Comparison of ENCODE assay signal across 11 mouse cellular contexts in genomic region chr19:10719751-10720150, GRCm38 (mm10). TPM values are rescaled to one million over a fixed set of nuclear protein-coding genes. Genes with fewer than 3 reads are reported as not detected.
DNase-seq lines count a peak whose midpoint lies in the region; ATAC-seq and TF ChIP-seq lines count a peak whose summit lies in the region.
"Had no signal": no experiment of that assay in that cellular context is flagged by ENCODE, and none has a peak within 500 bp of the region (broad histone marks: within the 10 kb centered on the region; RNA-seq: fewer than 3 reads in every experiment).

No protein-coding gene starts in this region.

- no peak for TF ChIP-seq POLR2A in lung, adult 2 months (IDR thresholded peaks at IDR 0.05; ENCODE audit: borderline replicate concordance, extremely low read depth, low read depth, low read length)

- ATAC-seq in lung, embryonic 14.5 days (ENCODE audit: insufficient read depth): no peak
- no peak for ATAC-seq in hindbrain, postnatal 0 days

- no peak overlapping the region for H3K9ac ChIP-seq in lung, embryonic 14.5 days
- no peak overlapping the region for H3K9ac ChIP-seq in hindbrain, postnatal 0 days (replicated peaks; ENCODE audit: low read length)

- no peak for TF ChIP-seq CTCF in lung, embryonic 14.5 days (IDR thresholded peaks at IDR 0.05; ENCODE audit: low read depth)
- TF ChIP-seq CTCF in lung, adult 2 months (IDR thresholded peaks at IDR 0.05; ENCODE audit: insufficient read depth, low read length): no peak
- no peak for TF ChIP-seq CTCF in hindbrain, postnatal 0 days (IDR thresholded peaks at IDR 0.05; ENCODE audit: low read depth)

- H3K27me3 ChIP-seq in lung, embryonic 14.5 days (ENCODE audit: insufficient read depth, low read length): no peaks in the 10 kb centered on the region
- no peaks in the 10 kb centered on the region for H3K27me3 ChIP-seq in hindbrain, postnatal 0 days (ENCODE audit: insufficient read depth, low read length)

- no peak overlapping the region for H3K4me3 ChIP-seq in lung, embryonic 14.5 days (ENCODE audit: low read depth, low read length)
- H3K4me3 ChIP-seq in lung, adult 2 months (replicated peaks; ENCODE audit: extremely low read depth, low read depth, low read length): no peak overlapping the region
- H3K4me3 ChIP-seq in hindbrain, postnatal 0 days (ENCODE audit: low read length): no peak overlapping the region

- DNase-seq in adrenal gland, postnatal 14 days: peak; percentile 35
- DNase-seq in adrenal gland, adult 8-10 months: no peak
- peak; percentile 47 for DNase-seq in lung, embryonic 14.5 days
- no peak for DNase-seq in lung, adult 2 months
- DNase-seq in hindbrain, postnatal 0 days (ENCODE audit: low spot score): peak; percentile 67
- DNase-seq in retina, postnatal 1 day: peak; percentile 67
- no peak for DNase-seq in adrenal gland, adult 18-20 months (ENCODE audit: low spot score in 2 of 2)
- no peak for DNase-seq in adrenal gland, postnatal 25 days
- DNase-seq: kidney, postnatal 10 days; spleen, adult 18-20 months had no signal

- no peak overlapping the region for H3K27ac ChIP-seq in lung, embryonic 14.5 days (ENCODE audit: low read depth)
- H3K27ac ChIP-seq in hindbrain, postnatal 0 days: no peak overlapping the region

- WGBS in lung, embryonic 14.5 days: 13% methylated on average over 2 of the region's 2 CpGs
- 79% methylated on average over 2 of the region's 2 CpGs for WGBS in lung, adult 2 months
- 21% methylated on average over 2 of the region's 2 CpGs for WGBS in hindbrain, postnatal 0 days

- H3K4me2 ChIP-seq in lung, embryonic 14.5 days: 0 out of 2 replicates have a peak overlapping the region, but pooled peaks have one; percentile 4
- no peak overlapping the region for H3K4me2 ChIP-seq in hindbrain, postnatal 0 days (ENCODE audit: low read depth, low read length)

- peaks cover 9% of the 10 kb centered on the region for H3K4me1 ChIP-seq in lung, embryonic 14.5 days (ENCODE audit: insufficient read depth)
- H3K4me1 ChIP-seq in lung, adult 2 months (ENCODE audit: control insufficient read depth, insufficient read depth, low read length): no peaks in the 10 kb centered on the region; the same call in 1 of the 2 replicates
- peaks cover 17% of the 10 kb centered on the region for H3K4me1 ChIP-seq in hindbrain, postnatal 0 days (ENCODE audit: insufficient read depth, low read length)

- no peaks in the 10 kb centered on the region for H3K9me3 ChIP-seq in lung, embryonic 14.5 days (ENCODE audit: low read depth, low read length)
- H3K9me3 ChIP-seq in hindbrain, postnatal 0 days (ENCODE audit: low read length): no peaks in the 10 kb centered on the region

- no peaks in the 10 kb centered on the region for H3K36me3 ChIP-seq in lung, embryonic 14.5 days (ENCODE audit: insufficient read depth)
- H3K36me3 ChIP-seq in hindbrain, postnatal 0 days (ENCODE audit: insufficient read depth, low read length): no peaks in the 10 kb centered on the region

RNA-seq across cellular contexts. Expression of gene Cd5, which starts 19.1 kb away (rescaled TPM):
- 1.3 and 8.7 TPM in 2 replicates for total RNA-seq in adrenal gland, postnatal 14 days (2021)
- total RNA-seq in adrenal gland, adult 8-10 months (2022): under 1 TPM in 2 of 4 experiments, not detected in 2; 0.12 to 0.27 TPM
- polyA plus RNA-seq in lung, embryonic 14.5 days (2014; fragmentation: Nextera tagmentation; extraction: Ambion mirVana): 0.39 and 0.63 TPM in 2 replicates
- polyA plus RNA-seq in lung, adult 2 months (2012; rRNA removed): 2.4 and 4.4 TPM in 2 replicates
- total RNA-seq in hindbrain, postnatal 0 days (2014; rRNA removed): 0.68 TPM in 1 of 2 replicates, not detected in the other
- polyA plus RNA-seq in hindbrain, postnatal 0 days (2015; fragmentation: Nextera tagmentation; extraction: Ambion mirVana): 0.26 and 0.32 TPM in 2 replicates
- total RNA-seq in adrenal gland, adult 18-20 months (2021): under 1 TPM in 1 of 2 experiments, not detected in 1; 0.38 TPM
- total RNA-seq in adrenal gland, postnatal 25 days (2021): 0.12 TPM in 1 of 2 replicates, not detected in the other

RNA-seq across cellular contexts. Expression of gene Vps37c, which starts 31.2 kb away (rescaled TPM):
- total RNA-seq in adrenal gland, postnatal 14 days (2021): 19.1 and 23.6 TPM in 2 replicates
- total RNA-seq in adrenal gland, adult 8-10 months (2022): 10 to 100 TPM; 24.3 to 40.8 (median 25.3) TPM
- 30.3 and 33.1 TPM in 2 replicates for polyA plus RNA-seq in lung, embryonic 14.5 days (2014; fragmentation: Nextera tagmentation; extraction: Ambion mirVana)
- 33.0 and 39.3 TPM in 2 replicates for polyA plus RNA-seq in lung, adult 2 months (2012; rRNA removed)
- 29.8 and 30.7 TPM in 2 replicates for total RNA-seq in hindbrain, postnatal 0 days (2014; rRNA removed)
- polyA plus RNA-seq in hindbrain, postnatal 0 days (2015; fragmentation: Nextera tagmentation; extraction: Ambion mirVana): 25.8 and 27.2 TPM in 2 replicates
- total RNA-seq in adrenal gland, adult 18-20 months (2021): 10 to 100 TPM; 19.3 to 26.8 TPM
- total RNA-seq in adrenal gland, postnatal 25 days (2021): 32.4 and 33.6 TPM in 2 replicates

RNA-seq across cellular contexts. Expression of gene Pga5, which starts 41.9 kb away (rescaled TPM):
- total RNA-seq in adrenal gland, postnatal 14 days (2021): not detected in 2 replicates
- not detected for total RNA-seq in adrenal gland, adult 8-10 months (2022)
- polyA plus RNA-seq in lung, embryonic 14.5 days (2014; fragmentation: Nextera tagmentation; extraction: Ambion mirVana): not detected in 2 replicates
- not detected in 2 replicates for polyA plus RNA-seq in lung, adult 2 months (2012; rRNA removed)
- not detected in 2 replicates for total RNA-seq in hindbrain, postnatal 0 days (2014; rRNA removed)
- not detected in 2 replicates for polyA plus RNA-seq in hindbrain, postnatal 0 days (2015; fragmentation: Nextera tagmentation; extraction: Ambion mirVana)
- total RNA-seq in adrenal gland, adult 18-20 months (2021): not detected
- not detected in 2 replicates for total RNA-seq in adrenal gland, postnatal 25 days (2021)
- total RNA-seq: liver, adult 2 months had no signal
- polyA plus RNA-seq: liver, adult 2 months had no signal

Comparison
In these comparisons a context has a peak if more than half of its experiments do, and no peak if none do; other contexts are left out.
1. DNase-seq: peak in adrenal gland, postnatal 14 days (single experiment), lung, embryonic 14.5 days (single experiment), hindbrain, postnatal 0 days (single experiment) and retina, postnatal 1 day (single experiment); none in adrenal gland, adult 8-10 months (single experiment), lung, adult 2 months (single experiment), adrenal gland, adult 18-20 months (0 of 2) and adrenal gland, postnatal 25 days (single experiment).